Mouse (Mus musculus) forebrain, embryonic 10.5 days (tissue): ENCODE measurements around the gene Larp6. TPM values are rescaled to one million over a fixed set of nuclear protein-coding genes. Genes with fewer than 3 reads are reported as not detected.

Experiments used
- DNase-seq: peaks from one replicate; pipeline ENCODE4 v3.0.0-alpha.2; 2017; ENCODE audit warnings: low spot score; ENCODE audit errors: extremely low spot score
- H3K27ac ChIP-seq: fragments of 300-500 bp; sonication (generic); 2 replicates; pipeline ENCODE4 v1.5.1; 2016; ENCODE audit warnings: mild to moderate bottlenecking
- H3K27me3 ChIP-seq: fragments of 300-500 bp; sonication (generic); 2 replicates; pipeline ENCODE4 v1.6.1; 2016; ENCODE audit warnings: mild to moderate bottlenecking; ENCODE audit not compliant: poor library complexity, severe bottlenecking
- H3K36me3 ChIP-seq: fragments of 300-500 bp; sonication (generic); replicated peaks from 2 replicates; pipeline ENCODE4 v1.6.1; 2016; ENCODE audit warnings: mild to moderate bottlenecking, moderate library complexity
- H3K4me1 ChIP-seq: fragments of 300-500 bp; sonication (generic); 2 replicates; pipeline ENCODE4 v1.6.1; 2016
- H3K4me3 ChIP-seq: fragments of 300-500 bp; sonication (generic); 2 replicates; pipeline ENCODE4 v1.5.1; 2016; ENCODE audit warnings: mild to moderate bottlenecking, moderate library complexity
- H3K9me3 ChIP-seq: fragments of 300-500 bp; sonication (generic); 2 replicates; pipeline ENCODE4 v1.6.1; 2016; ENCODE audit warnings: mild to moderate bottlenecking, moderate library complexity
- WGBS: fragments of 180-500 bp; shearing (Covaris S2); methylation state at CpG from one replicate; pipeline ENCODE4 v1.1.7; 2016; 5-methylcytosine and 5-hydroxymethylcytosine counted together
- polyA plus RNA-seq: library from polyadenylated mRNA; unstranded; fragments of >200 nt; fragmentation: Nextera tagmentation; extraction: Ambion mirVana; gene quantifications from 2 replicates; pipeline ENCODE4 v1.2.1, GENCODE M21; 2016

Gene Larp6
- polyA plus RNA-seq, 1 experiment from 2014 or later = 0.74 TPM

- no peak overlapping the region for H3K27ac ChIP-seq
- H3K4me3 ChIP-seq = no peak overlapping the region
- H3K27me3 ChIP-seq = no peaks in the 10 kb centered on the region
- no peaks in the 10 kb centered on the region for H3K36me3 ChIP-seq
- no peaks in the 10 kb centered on the region for H3K9me3 ChIP-seq
- no peak for DNase-seq
- H3K4me1 ChIP-seq = peaks cover 8% of the 10 kb centered on the region
- 75% methylated on average over 4 of the region's 4 CpGs for WGBS
These were observed 20.2 kb upstream of the Larp6 start for GRCm38 (mm10) chr9:60692624-60693023.

GRCm38 (mm10) chr9:60693986-60694385, 18.8 kb upstream of the Larp6 start:
- H3K4me1 ChIP-seq = no peaks in the 10 kb centered on the region
- no peak for DNase-seq
- no peaks in the 10 kb centered on the region for H3K36me3 ChIP-seq
- H3K9me3 ChIP-seq = no peaks in the 10 kb centered on the region
- WGBS = 60% methylated on average over 2 of the region's 2 CpGs
- no peak overlapping the region for H3K27ac ChIP-seq
- H3K27me3 ChIP-seq = no peaks in the 10 kb centered on the region
- H3K4me3 ChIP-seq = no peak overlapping the region

GRCm38 (mm10) chr9:60696271-60696985, 16.4 kb upstream of the Larp6 start:
- Histone ChIP-seq H3K4me3 (no peak overlapping the region), H3K4me1 (0 out of 2 replicates have a peak, but pooled peaks cover 6% of the 10 kb centered on the region), H3K9me3 (no peaks in the 10 kb centered on the region), H3K36me3 (no peaks in the 10 kb centered on the region), H3K27ac (no peak overlapping the region), H3K27me3 (no peaks in the 10 kb centered on the region)
- no peak for DNase-seq
- WGBS = 71% methylated on average over 6 of the region's 6 CpGs

- Histone ChIP-seq H3K36me3 (no peaks in the 10 kb centered on the region), H3K9me3 (no peaks in the 10 kb centered on the region), H3K27me3 (no peaks in the 10 kb centered on the region), H3K4me1 (0 out of 2 replicates have a peak, but pooled peaks cover 6% of the 10 kb centered on the region), H3K27ac (no peak overlapping the region), H3K4me3 (no peak overlapping the region)
- no peak for DNase-seq
- 74% methylated on average over 18 of the region's 18 CpGs for WGBS
These were observed 13.1 kb upstream of the Larp6 start for GRCm38 (mm10) chr9:60699581-60700231.

GRCm38 (mm10) chr9:60707594-60707993, 5.2 kb upstream of the Larp6 start:
- WGBS = 90% methylated on average over 2 of the region's 2 CpGs
- peaks cover 3% of the 10 kb centered on the region for H3K4me1 ChIP-seq
- DNase-seq = no peak
- H3K27me3 ChIP-seq = peaks cover 14% of the 10 kb centered on the region
- no peak overlapping the region for H3K4me3 ChIP-seq
- H3K27ac ChIP-seq = no peak overlapping the region
- H3K36me3 ChIP-seq = no peaks in the 10 kb centered on the region
- no peaks in the 10 kb centered on the region for H3K9me3 ChIP-seq

- H3K4me3 ChIP-seq = no peak overlapping the region
- DNase-seq = no peak
These were observed 4.2 kb upstream of the Larp6 start for GRCm38 (mm10) chr9:60708606-60709005.

GRCm38 (mm10) chr9:60709721-60710120, 3.1 kb upstream of the Larp6 start:
- no peaks in the 10 kb centered on the region for H3K9me3 ChIP-seq
- H3K36me3 ChIP-seq = no peaks in the 10 kb centered on the region
- no peak for DNase-seq
- 81% methylated on average over 6 of the region's 6 CpGs for WGBS
- H3K27ac ChIP-seq = no peak overlapping the region
- H3K4me1 ChIP-seq = peaks cover 20% of the 10 kb centered on the region
- no peak overlapping the region for H3K4me3 ChIP-seq
- peaks cover 36% of the 10 kb centered on the region for H3K27me3 ChIP-seq

More at GRCm38 (mm10) chr9:60708606-60709005, 4.2 kb upstream of the Larp6 start:
- Histone ChIP-seq H3K36me3 (no peaks in the 10 kb centered on the region), H3K9me3 (no peaks in the 10 kb centered on the region), H3K27me3 (peaks cover 24% of the 10 kb centered on the region), H3K27ac (no peak overlapping the region), H3K4me1 (peaks cover 13% of the 10 kb centered on the region)
- WGBS = 90% methylated on average over 5 of the region's 5 CpGs

GRCm38 (mm10) chr9:60712011-60712410, 778 bp upstream of the Larp6 start:
- no peak for DNase-seq
- 82% methylated on average over 5 of the region's 5 CpGs for WGBS

GRCm38 (mm10) chr9:60713616-60714015, 827 bp downstream of the Larp6 start:
- H3K9me3 ChIP-seq = no peaks in the 10 kb centered on the region
- peaks cover 42% of the 10 kb centered on the region for H3K27me3 ChIP-seq
- peaks cover 20% of the 10 kb centered on the region for H3K4me1 ChIP-seq
- peak overlapping the region; percentile 81 for H3K4me3 ChIP-seq
- no peaks in the 10 kb centered on the region for H3K36me3 ChIP-seq
- DNase-seq = no peak
- 45% methylated on average over 4 of the region's 4 CpGs for WGBS
- peak overlapping the region; percentile 86; the same call in 1 of the 2 replicates for H3K27ac ChIP-seq

More at GRCm38 (mm10) chr9:60712011-60712410, 778 bp upstream of the Larp6 start:
- Histone ChIP-seq H3K4me3 (no peak overlapping the region), H3K36me3 (no peaks in the 10 kb centered on the region), H3K9me3 (no peaks in the 10 kb centered on the region), H3K27ac (no peak overlapping the region), H3K27me3 (peaks cover 42% of the 10 kb centered on the region), H3K4me1 (peaks cover 20% of the 10 kb centered on the region)

- no peak overlapping the region for H3K27ac ChIP-seq
- peaks cover 20% of the 10 kb centered on the region for H3K4me1 ChIP-seq
- H3K4me3 ChIP-seq = no peak overlapping the region
- no peaks in the 10 kb centered on the region for H3K9me3 ChIP-seq
- H3K36me3 ChIP-seq = no peaks in the 10 kb centered on the region
- H3K27me3 ChIP-seq = peaks cover 42% of the 10 kb centered on the region
- no peak for DNase-seq
- 81% methylated on average over 6 of the region's 6 CpGs for WGBS
These were observed 1.4 kb downstream of the Larp6 start for GRCm38 (mm10) chr9:60714191-60714590.

GRCm38 (mm10) chr9:60715271-60715670, 2.5 kb downstream of the Larp6 start:
- no peak overlapping the region for H3K27ac ChIP-seq
- H3K9me3 ChIP-seq = no peaks in the 10 kb centered on the region
- no peak for DNase-seq
- no peaks in the 10 kb centered on the region for H3K36me3 ChIP-seq
- 89% methylated on average over 4 of the region's 4 CpGs for WGBS
- peaks cover 42% of the 10 kb centered on the region for H3K27me3 ChIP-seq
- peaks cover 20% of the 10 kb centered on the region for H3K4me1 ChIP-seq
- no peak overlapping the region for H3K4me3 ChIP-seq

GRCm38 (mm10) chr9:60715828-60716227, 3.0 kb downstream of the Larp6 start:
- 63% methylated on average over 5 of the region's 5 CpGs for WGBS
- H3K27me3 ChIP-seq = peaks cover 42% of the 10 kb centered on the region
- H3K4me1 ChIP-seq = peaks cover 20% of the 10 kb centered on the region
- H3K36me3 ChIP-seq = no peaks in the 10 kb centered on the region
- no peak for DNase-seq
- H3K9me3 ChIP-seq = no peaks in the 10 kb centered on the region
- H3K4me3 ChIP-seq = no peak overlapping the region
- no peak overlapping the region for H3K27ac ChIP-seq

- no peak overlapping the region for H3K27ac ChIP-seq
- H3K9me3 ChIP-seq = no peaks in the 10 kb centered on the region
- peaks cover 21% of the 10 kb centered on the region for H3K27me3 ChIP-seq
- DNase-seq = no peak
- WGBS = 57% methylated on average over 3 of the region's 3 CpGs
- peaks cover 10% of the 10 kb centered on the region for H3K4me1 ChIP-seq
- no peak overlapping the region for H3K4me3 ChIP-seq
- H3K36me3 ChIP-seq = no peaks in the 10 kb centered on the region
These were observed 5.5 kb downstream of the Larp6 start for GRCm38 (mm10) chr9:60718284-60718683.
